Mouse (Mus musculus) kidney, adult 18-20 months (tissue): ENCODE data around the gene Cd84.

Experiments used
- DNase-seq: peaks from one replicate; pipeline ENCODE4 v3.0.0; 2021

The Cd84 gene

DNA sequence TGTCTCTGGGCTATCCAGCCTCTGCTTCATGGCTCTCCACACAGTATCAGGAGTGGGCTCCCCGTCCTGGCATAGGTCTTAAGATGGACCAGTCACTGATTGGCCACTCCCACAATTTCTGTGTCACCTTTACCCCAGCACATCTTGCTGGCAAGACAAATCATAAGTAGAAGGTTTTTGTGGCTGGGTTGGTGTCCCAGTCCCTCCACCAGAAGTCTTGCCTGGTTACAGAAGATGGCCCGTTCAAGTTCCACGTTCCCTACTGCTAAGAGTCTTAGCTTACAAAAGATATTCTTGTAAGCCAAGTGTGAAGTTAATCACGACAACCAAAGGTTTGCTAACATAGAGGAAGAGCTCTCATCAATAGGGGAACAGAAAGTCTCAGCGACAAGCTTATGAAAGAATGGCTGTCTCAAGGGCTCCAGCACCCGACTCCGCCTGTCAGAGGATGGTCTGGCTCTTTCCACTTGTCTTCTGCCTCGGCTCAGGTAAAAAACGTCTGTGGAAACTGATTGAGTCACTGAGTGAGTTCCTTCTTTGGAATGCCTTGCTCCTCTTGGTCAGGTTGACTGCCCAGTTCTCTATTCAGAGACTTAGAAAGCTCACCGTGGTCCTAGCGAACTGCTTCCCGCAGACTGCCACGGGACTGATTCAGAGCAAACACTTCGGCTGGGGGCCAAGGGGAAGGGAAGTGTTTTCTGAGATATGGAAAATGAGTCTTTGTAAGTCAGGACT lies 78.0 kb downstream of the Cd84 start, which contains the start of gene Slamf6:
Slamf6 (plus strand) TSS at position 211 of the 735 bp plus-strand sequence.
- DNase-seq: no peak

DNA sequence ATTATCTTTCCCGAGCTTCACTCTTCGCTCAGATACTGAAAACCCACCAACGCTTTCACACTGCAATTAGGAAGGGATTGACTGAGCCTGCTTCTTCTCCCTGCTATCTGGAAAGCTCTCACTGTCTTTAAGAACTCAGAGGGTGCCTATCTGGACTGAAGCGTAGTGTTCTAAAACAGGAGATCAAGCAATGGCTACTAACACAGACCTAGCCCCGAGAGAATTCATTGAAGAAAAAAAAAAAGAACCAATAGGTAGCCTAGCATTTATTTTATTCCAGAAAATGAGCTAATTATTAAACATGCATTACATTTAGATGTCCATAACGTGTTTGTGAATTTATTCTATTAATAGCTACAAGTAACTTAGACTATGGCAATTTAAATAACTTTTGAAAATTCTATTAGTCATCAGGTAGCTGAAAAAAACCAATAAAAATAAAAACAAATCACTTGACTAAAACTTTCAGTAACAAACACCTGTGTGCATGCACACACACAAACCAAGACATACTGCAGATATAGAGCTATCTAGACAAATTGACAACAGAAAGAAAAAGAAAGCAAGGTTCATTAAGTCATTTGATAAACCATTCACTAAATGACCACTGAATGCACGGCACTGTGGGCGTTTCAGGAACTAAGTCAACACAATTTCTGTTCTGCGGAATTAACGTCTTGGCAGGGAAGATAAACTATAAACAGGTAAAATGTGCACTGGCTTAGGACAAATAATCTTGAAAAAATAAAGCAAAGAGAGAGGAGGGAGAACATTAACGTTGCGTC lies 78.8 kb downstream of the Cd84 start:
- no peak for DNase-seq

DNA sequence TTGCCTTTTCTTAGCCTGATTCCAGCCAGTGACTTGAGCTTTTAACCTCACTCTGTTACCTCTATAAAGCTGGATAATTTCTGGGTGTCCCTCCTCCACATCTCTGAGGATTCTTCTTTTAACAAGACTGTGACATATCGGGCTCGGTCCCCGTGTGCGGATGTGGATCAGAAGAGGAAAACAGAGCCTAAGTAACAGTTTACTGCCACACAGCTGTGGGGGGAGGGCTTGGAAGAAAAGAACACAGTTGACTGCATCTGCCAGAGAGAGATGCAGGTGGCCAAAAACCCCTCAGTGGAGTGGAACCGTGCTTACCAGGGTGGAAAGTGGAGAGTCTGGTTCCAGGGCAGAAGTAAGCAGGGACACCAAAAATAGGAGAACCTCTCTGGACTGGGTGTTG lies 79.7 kb downstream of the Cd84 start:
- no peak for DNase-seq

GRCm38 (mm10) chr1:171919901-171920510 lies 80.5 kb downstream of the Cd84 start:
- DNase-seq: no peak

DNA sequence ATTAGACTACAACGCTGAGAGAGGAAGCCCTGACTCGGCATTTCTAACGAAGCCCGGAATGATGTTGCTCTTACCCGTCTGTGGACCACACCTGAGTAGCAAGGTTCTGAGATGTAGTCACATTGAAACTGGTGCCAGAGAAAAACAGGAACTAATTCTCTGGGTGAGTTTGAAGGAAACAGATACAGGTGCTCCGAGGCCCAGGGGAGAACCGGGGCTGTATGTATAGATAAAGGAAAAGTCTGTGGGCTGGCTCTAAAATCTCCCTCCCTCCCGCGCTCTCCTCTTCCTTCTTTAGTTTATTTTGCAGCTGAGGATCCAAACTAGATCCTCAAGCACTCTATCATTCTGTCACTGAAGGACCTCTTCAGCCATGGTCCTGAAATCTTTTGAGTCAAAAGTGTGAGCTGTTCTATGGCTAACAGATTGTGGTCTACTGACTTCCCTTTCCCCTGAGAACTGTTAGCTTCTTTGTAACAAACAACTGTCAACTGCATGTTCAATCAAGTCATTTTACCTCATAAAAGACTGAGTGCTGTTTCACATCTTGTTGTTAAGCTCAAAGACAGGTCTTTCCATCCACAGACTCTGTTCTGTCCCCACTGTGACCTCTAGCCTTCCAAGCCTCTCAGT lies 81.6 kb downstream of the Cd84 start:
- DNase-seq: no peak

DNA sequence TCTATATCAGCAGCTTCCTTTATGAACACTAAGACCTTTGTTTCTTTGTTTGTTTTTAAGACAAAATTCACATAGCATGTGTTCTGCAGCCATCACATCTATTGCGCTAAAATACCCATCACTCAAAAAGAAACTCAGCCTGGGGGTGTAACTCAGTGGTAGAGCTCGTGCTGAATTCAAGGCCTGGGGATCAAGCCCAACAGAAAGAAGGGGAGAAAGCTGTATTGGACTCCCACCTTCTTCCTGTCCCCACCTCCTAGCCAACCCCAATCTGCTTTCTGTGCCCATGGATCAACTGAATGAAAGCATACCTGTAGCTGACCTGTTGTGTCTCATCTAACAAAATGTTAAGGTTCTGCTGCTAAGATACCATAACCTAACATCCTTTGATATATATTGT lies 82.1 kb downstream of the Cd84 start:
- DNase-seq: no peak

- DNase-seq: no peak
Measured at GRCm38 (mm10) chr1:171922844-171923243, 83.3 kb downstream of the Cd84 start.

- no peak for DNase-seq
Measured at GRCm38 (mm10) chr1:171924900-171925299, 85.4 kb downstream of the Cd84 start.

GRCm38 (mm10) chr1:171933851-171934250 lies 94.4 kb downstream of the Cd84 start:
- DNase-seq: no peak

- no peak for DNase-seq
Measured at GRCm38 (mm10) chr1:171938952-171939948, 99.8 kb downstream of the Cd84 start.
